In genomic region chr19:24018396-24018795, GRCm38 (mm10) we compare ENCODE assay signal across 21 mouse cellular contexts. TPM values are rescaled to one million over a fixed set of nuclear protein-coding genes. Genes with fewer than 3 reads are reported as not detected.
A peak's percentile ranks its signal among the peaks of the same experiment; 100 is the strongest.
DNase-seq lines count a peak whose midpoint lies in the region; ATAC-seq and TF ChIP-seq lines count a peak whose summit lies in the region.
"Had no signal": no experiment of that assay in that cellular context is flagged by ENCODE, and none has a peak within 500 bp of the region (broad histone marks: within the 10 kb centered on the region; RNA-seq: fewer than 3 reads in every experiment).

No protein-coding gene starts in this region.

- TF ChIP-seq POLR2A in kidney, adult 2 months (IDR thresholded peaks at IDR 0.05; ENCODE audit: low read depth, low read length), result no peak

- no peak overlapping the region for H3K4me2 ChIP-seq in heart, embryonic 15.5 days
- H3K4me2 ChIP-seq: forebrain, embryonic 13.5 days; hindbrain, embryonic 14.5 days had no signal

- WGBS in heart, embryonic 10.5 days, result 75% methylated on average over 3 of the region's 3 CpGs
- WGBS in heart, embryonic 15.5 days, result 70% methylated on average over 3 of the region's 3 CpGs
- 77% methylated on average over 3 of the region's 3 CpGs for WGBS in kidney, adult 2 months

- H3K27ac ChIP-seq in gastrocnemius, adult 2 months, result peak overlapping the region; percentile 86
- H3K27ac ChIP-seq in heart, embryonic 10.5 days, result peak overlapping the region; percentile 77; the same call in 1 of the 2 replicates
- peak overlapping the region; percentile 84; the same call in 1 of the 2 replicates for H3K27ac ChIP-seq in heart, embryonic 15.5 days
- H3K27ac ChIP-seq in kidney, adult 2 months (ENCODE audit: insufficient read depth, low read depth, low read length), result 0 out of 2 replicates have a peak overlapping the region, but pooled peaks have one; percentile 2
- H3K27ac ChIP-seq: forebrain, embryonic 13.5 days; hindbrain, postnatal 0 days had no signal

- no peaks in the 10 kb centered on the region for H3K9me3 ChIP-seq in heart, embryonic 10.5 days
- no peaks in the 10 kb centered on the region for H3K9me3 ChIP-seq in heart, embryonic 15.5 days (replicated peaks)
- H3K9me3 ChIP-seq: forebrain, embryonic 10.5 days; forebrain, embryonic 13.5 days had no signal

- no peak for ATAC-seq in heart, embryonic 15.5 days (replicated peaks; ENCODE audit: insufficient number of reproducible peaks, insufficient read depth, low FRiP score, low read depth)
- ATAC-seq: activated CD4-positive, CD25-positive, alpha-beta regulatory T cell, adult 4 months; forebrain, embryonic 13.5 days; forebrain, embryonic 16.5 days; hindbrain, postnatal 0 days; inflammation-experienced regulatory T-cells, adult 6 months had no signal

- H3K36me3 ChIP-seq in heart, embryonic 10.5 days, result no peaks in the 10 kb centered on the region
- H3K36me3 ChIP-seq in heart, embryonic 15.5 days, result no peaks in the 10 kb centered on the region
- H3K36me3 ChIP-seq in kidney, adult 2 months (ENCODE audit: control insufficient read depth, insufficient read depth, low read length), result no peaks in the 10 kb centered on the region
- H3K36me3 ChIP-seq: forebrain, embryonic 10.5 days had no signal

- DNase-seq in gastrocnemius, adult 2 months, result no peak
- no peak for DNase-seq in gastrocnemius, postnatal 25 days
- DNase-seq in heart, embryonic 10.5 days (ENCODE audit: low spot score), result no peak
- DNase-seq in heart, postnatal 10 days, result no peak
- no peak for DNase-seq in heart, postnatal 36 days
- DNase-seq in kidney, adult 2 months, result no peak
- no peak for DNase-seq in kidney, postnatal 10 days
- DNase-seq: adrenal gland, adult 8-10 months; adrenal gland, postnatal 25 days; cerebellum, adult 18-20 months; cerebellum, adult 9-10 months; cerebellum, postnatal 14 days; kidney, adult 18-20 months had no signal

- H3K4me3 ChIP-seq in gastrocnemius, adult 2 months, result no peak overlapping the region
- H3K4me3 ChIP-seq in heart, embryonic 10.5 days, result no peak overlapping the region
- no peak overlapping the region for H3K4me3 ChIP-seq in heart, embryonic 15.5 days
- no peak overlapping the region for H3K4me3 ChIP-seq in kidney, adult 2 months (ENCODE audit: insufficient read depth, low read depth, low read length)
- H3K4me3 ChIP-seq: forebrain, embryonic 10.5 days; forebrain, embryonic 13.5 days had no signal

- no peak for TF ChIP-seq CTCF in gastrocnemius, adult 2 months (IDR thresholded peaks at IDR 0.05)
- TF ChIP-seq CTCF in kidney, adult 2 months (conservative IDR thresholded peaks at IDR 0.05; ENCODE audit: insufficient read depth, insufficient read length, low read depth, low read length), result no peak

- no peaks in the 10 kb centered on the region for H3K27me3 ChIP-seq in heart, embryonic 10.5 days (ENCODE audit: insufficient read depth, poor library complexity, severe bottlenecking)
- H3K27me3 ChIP-seq in heart, embryonic 15.5 days, result no peaks in the 10 kb centered on the region
- H3K27me3 ChIP-seq in kidney, adult 2 months (replicated peaks; ENCODE audit: control insufficient read depth, insufficient read depth, low read length), result no peaks in the 10 kb centered on the region
- H3K27me3 ChIP-seq: forebrain, embryonic 13.5 days had no signal

- H3K9ac ChIP-seq in heart, embryonic 15.5 days, result no peak overlapping the region
- H3K9ac ChIP-seq: forebrain, embryonic 13.5 days; hindbrain, embryonic 14.5 days had no signal

- H3K4me1 ChIP-seq in heart, embryonic 10.5 days, result peaks cover 44% of the 10 kb centered on the region
- H3K4me1 ChIP-seq in heart, embryonic 15.5 days (replicated peaks), result peaks cover 38% of the 10 kb centered on the region
- H3K4me1 ChIP-seq in kidney, adult 2 months (ENCODE audit: control insufficient read depth, insufficient read depth, low read length), result peaks cover 6% of the 10 kb centered on the region

- intact Hi-C loops in gastrocnemius, adult 2 months (cut with DNase I), result no loop called here
- intact Hi-C loops in heart, postnatal 10 days (cut with DNase I), result no loop called here
- intact Hi-C loops in heart, postnatal 36 days (cut with DNase I), result no loop called here

RNA-seq across cellular contexts. Expression of gene Fam189a2, which starts 12.4 kb away (rescaled TPM):
- 10 to 100 TPM; 17.5 to 24.8 TPM for total RNA-seq in gastrocnemius, adult 2 months (2021)
- total RNA-seq in gastrocnemius, postnatal 25 days (2021), result 10 to 100 TPM; 22.5 to 31.0 TPM
- polyA plus RNA-seq in heart, embryonic 10.5 days (2016; fragmentation: Nextera tagmentation; extraction: Ambion mirVana), result 3.3 and 5.3 TPM in 2 replicates
- total RNA-seq in heart, postnatal 10 days (2021), result 10 to 100 TPM; 66.0 to 76.8 TPM
- 5.6 and 5.9 TPM in 2 replicates for polyA plus RNA-seq in heart, embryonic 15.5 days (2015; fragmentation: Nextera tagmentation; extraction: Ambion mirVana)
- total RNA-seq in heart, postnatal 36 days (2021), result 10 to 100 TPM; 55.8 to 62.4 TPM
- 7.7 and 9.0 TPM in 2 replicates for polyA plus RNA-seq in kidney, adult 2 months (2012; rRNA removed)
- polyA plus RNA-seq: activated CD4-positive, CD25-positive, alpha-beta regulatory T cell, adult 4 months; inflammation-experienced regulatory T-cells, adult 6 months had no signal

Comparison
In these comparisons a context has a peak if more than half of its experiments do, and no peak if none do; other contexts are left out.
1. H3K27ac ChIP-seq: peak in every context shown above with its lines; median percentile 86 in gastrocnemius, adult 2 months; 84 in heart, embryonic 15.5 days; 77 in heart, embryonic 10.5 days; 2 in kidney, adult 2 months.